Mouse (Mus musculus) small intestine, adult 2 months (tissue): ENCODE data around the gene Tbxa2r. TPM values are rescaled to one million over a fixed set of nuclear protein-coding genes. Genes with fewer than 3 reads are reported as not detected.

Source experiments
- H3K27ac ChIP-seq: fragments of 200-500 bp; 2 replicates; pipeline ENCODE4 v1.5.1; 2012; ENCODE audit warnings: low read depth, low read length, control low read depth, inconsistent platforms; ENCODE audit not compliant: insufficient read depth
- H3K27me3 ChIP-seq: fragments of 200-500 bp; 2 replicates; pipeline ENCODE4 v1.6.1; 2012; ENCODE audit warnings: mild to moderate bottlenecking, moderate library complexity, low read length, inconsistent platforms; ENCODE audit not compliant: control insufficient read depth, insufficient read depth
- H3K36me3 ChIP-seq: fragments of 200-500 bp; 2 replicates; pipeline ENCODE4 v1.6.1; 2012; ENCODE audit warnings: mild to moderate bottlenecking, low read length, control low read depth, inconsistent platforms; ENCODE audit not compliant: control insufficient read depth, insufficient read depth
- H3K4me1 ChIP-seq: fragments of 200-500 bp; 2 replicates; pipeline ENCODE4 v1.6.1; 2012; ENCODE audit warnings: low read length, inconsistent platforms, mixed read lengths; ENCODE audit not compliant: control insufficient read depth, insufficient read depth, insufficient read length
- H3K4me3 ChIP-seq: fragments of 200-500 bp; 2 replicates; pipeline ENCODE4 v1.5.1; 2012; ENCODE audit warnings: low read depth, mild to moderate bottlenecking, control low read depth, inconsistent platforms, low read length, moderate library complexity
- CTCF ChIP-seq: fragments of 200-500 bp; IDR thresholded peaks from 2 replicates; pipeline ENCODE4 v1.5.1; 2012; ENCODE audit warnings: low read depth, mild to moderate bottlenecking, control low read depth, inconsistent platforms, low read length, moderate library complexity, mixed read lengths; ENCODE audit not compliant: insufficient replicate concordance, insufficient read length; ENCODE audit errors: extremely low read depth
- POLR2A ChIP-seq: fragments of 200-500 bp; IDR thresholded peaks from 2 replicates; pipeline ENCODE4 v1.6.1; 2012; ENCODE audit warnings: low read depth, mild to moderate bottlenecking, control low read depth, inconsistent platforms, low read length, moderate library complexity
- WGBS: fragments of 180-500 bp; shearing (Covaris S2); methylation state at CpG from one replicate; pipeline ENCODE4 v1.1.7; 2018; 5-methylcytosine and 5-hydroxymethylcytosine counted together
- polyA plus RNA-seq: library from polyadenylated mRNA; depleted of rRNA; stranded (reverse); fragments of >200 nt; gene quantifications from 2 replicates; pipeline ENCODE4 v1.2.3, GENCODE M21; 2012

The Tbxa2r gene
- polyA plus RNA-seq, 1 experiment = 10.2 TPM

GRCm38 (mm10) chr10:81288601-81289000 lies 39.9 kb upstream of the Tbxa2r start:
- peak; percentile 81; the same call in 1 of the 2 replicates for TF ChIP-seq CTCF
- TF ChIP-seq POLR2A = no peak
- peaks cover 30% of the 10 kb centered on the region for H3K4me1 ChIP-seq
- H3K4me3 ChIP-seq = peak overlapping the region; percentile 48
- H3K36me3 ChIP-seq = peaks cover 2% of the 10 kb centered on the region; the same call in 1 of the 2 replicates
- no peaks in the 10 kb centered on the region for H3K27me3 ChIP-seq
- WGBS = 22% methylated on average over 6 of the region's 6 CpGs
- H3K27ac ChIP-seq = peak overlapping the region; percentile 98

- H3K4me3 ChIP-seq = peak overlapping the region; percentile 74
- H3K27ac ChIP-seq = peak overlapping the region; percentile 98
- TF ChIP-seq CTCF = peak; percentile 88
- no peak for TF ChIP-seq POLR2A
- WGBS = under 1% methylated on average over 7 of the region's 7 CpGs
- no peaks in the 10 kb centered on the region for H3K27me3 ChIP-seq
- peaks cover 2% of the 10 kb centered on the region; the same call in 1 of the 2 replicates for H3K36me3 ChIP-seq
- peaks cover 36% of the 10 kb centered on the region for H3K4me1 ChIP-seq
Observed at GRCm38 (mm10) chr10:81289278-81289677, 39.3 kb upstream of the Tbxa2r start.

GRCm38 (mm10) chr10:81289811-81290210 lies 38.7 kb upstream of the Tbxa2r start:
- Histone ChIP-seq H3K27ac (peak overlapping the region; percentile 98), H3K36me3 (peaks cover 2% of the 10 kb centered on the region; the same call in 1 of the 2 replicates), H3K27me3 (no peaks in the 10 kb centered on the region), H3K4me1 (peaks cover 39% of the 10 kb centered on the region), H3K4me3 (peak overlapping the region; percentile 74)
- TF ChIP-seq POLR2A = no peak; the same call in 1 of the 2 replicates
- no peak for TF ChIP-seq CTCF
- WGBS = 22% methylated on average over 14 of the region's 14 CpGs

- H3K27ac ChIP-seq = peak overlapping the region; percentile 98
- H3K36me3 ChIP-seq = peaks cover 2% of the 10 kb centered on the region; the same call in 1 of the 2 replicates
- no peaks in the 10 kb centered on the region for H3K27me3 ChIP-seq
- 12% methylated on average over 24 of the region's 24 CpGs for WGBS
- H3K4me1 ChIP-seq = peaks cover 34% of the 10 kb centered on the region
- TF ChIP-seq CTCF = no peak
- TF ChIP-seq POLR2A = peak; percentile 56; the same call in 1 of the 2 replicates
- H3K4me3 ChIP-seq = peak overlapping the region; percentile 74
Observed at GRCm38 (mm10) chr10:81290698-81291460, 37.7 kb upstream of the Tbxa2r start.

GRCm38 (mm10) chr10:81291511-81292104 lies 36.9 kb upstream of the Tbxa2r start, which contains the start of gene Tjp3:
Gene Tjp3, minus strand, starts transcription at chr10:81291581.
- 27% methylated on average over 9 of the region's 9 CpGs for WGBS
- Histone ChIP-seq H3K4me1 (peaks cover 38% of the 10 kb centered on the region), H3K27me3 (no peaks in the 10 kb centered on the region), H3K36me3 (peaks cover 2% of the 10 kb centered on the region; the same call in 1 of the 2 replicates), H3K27ac (peak within 1 kb of the TSS; percentile 98), H3K4me3 (peak within 1 kb of the TSS; percentile 74)
- TF ChIP-seq CTCF (no peak), POLR2A (no peak)

- under 1% methylated on average over 80 of the region's 80 CpGs for WGBS
Observed at GRCm38 (mm10) chr10:81292554-81293333, 35.8 kb upstream of the Tbxa2r start, which contains the start of gene Pip5k1c. Gene Pip5k1c, plus strand, starts transcription at chr10:81292963.

More at GRCm38 (mm10) chr10:81292554-81293333, 35.8 kb upstream of the Tbxa2r start, which contains the start of gene Pip5k1c:
- Histone ChIP-seq H3K36me3 (0 out of 2 replicates have a peak, but pooled peaks cover 2% of the 10 kb centered on the region), H3K4me1 (peaks cover 38% of the 10 kb centered on the region), H3K4me3 (peak within 1 kb of the TSS; percentile 92), H3K27me3 (no peaks in the 10 kb centered on the region), H3K27ac (peak within 1 kb of the TSS; percentile 98)
- TF ChIP-seq CTCF (peak; percentile 84), POLR2A (peak; percentile 78; the same call in 1 of the 2 replicates)
